Mouse (Mus musculus): ENCODE results near the gene Myh9. TPM values are rescaled to one million over a fixed set of nuclear protein-coding genes. Genes with fewer than 3 reads are reported as not detected.
"Not testable (repeated sequence)": the region's sequence is repeated elsewhere in the genome, so short reads cannot be mapped to it uniquely, and the experiment has no call there.

The Myh9 gene
- total RNA-seq, 2 experiments from 2014 or later = 105 to 198 TPM

GRCm38 (mm10) chr15:77844955-77845635 lies 3.1 kb upstream of the Myh9 start:
- no peak for ATAC-seq (replicated peaks; ENCODE audit: low FRiP score, poor library complexity, severe bottlenecking)

- ATAC-seq (replicated peaks; ENCODE audit: low FRiP score, poor library complexity, severe bottlenecking) = no peak
These were observed 2.1 kb upstream of the Myh9 start for GRCm38 (mm10) chr15:77844048-77844447.

GRCm38 (mm10) chr15:77843494-77844041 lies 1.6 kb upstream of the Myh9 start:
- ATAC-seq (replicated peaks; ENCODE audit: low FRiP score, poor library complexity, severe bottlenecking) = not testable (repeated sequence)

DNA sequence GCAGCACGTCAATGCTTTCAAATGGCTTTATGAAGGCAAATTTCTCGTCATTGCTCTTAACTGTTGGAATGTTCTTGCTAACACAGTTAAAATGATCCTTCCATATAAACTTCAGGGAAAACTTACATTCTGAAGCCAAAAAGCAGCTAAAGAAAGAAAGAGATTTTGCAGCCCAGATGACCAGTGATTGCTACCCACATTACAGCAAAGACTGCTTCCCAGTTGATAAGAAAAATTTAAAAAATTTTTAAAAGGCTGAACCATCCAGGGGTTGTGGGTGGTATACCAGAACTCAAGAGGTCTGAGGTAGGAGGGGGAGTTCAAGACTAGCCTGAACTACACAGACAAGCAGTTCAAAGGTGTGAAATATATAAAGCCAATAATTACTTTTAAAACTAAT lies 1.1 kb upstream of the Myh9 start:
- ATAC-seq (replicated peaks; ENCODE audit: low FRiP score, poor library complexity, severe bottlenecking) = no peak

GRCm38 (mm10) chr15:77841361-77842046 lies 471 bp downstream of the Myh9 start:
- peak; percentile 36 for ATAC-seq (replicated peaks; ENCODE audit: low FRiP score, poor library complexity, severe bottlenecking)

- ATAC-seq (replicated peaks; ENCODE audit: low FRiP score, poor library complexity, severe bottlenecking) = no peak
These were observed 1.3 kb downstream of the Myh9 start for GRCm38 (mm10) chr15:77840450-77841360.

DNA sequence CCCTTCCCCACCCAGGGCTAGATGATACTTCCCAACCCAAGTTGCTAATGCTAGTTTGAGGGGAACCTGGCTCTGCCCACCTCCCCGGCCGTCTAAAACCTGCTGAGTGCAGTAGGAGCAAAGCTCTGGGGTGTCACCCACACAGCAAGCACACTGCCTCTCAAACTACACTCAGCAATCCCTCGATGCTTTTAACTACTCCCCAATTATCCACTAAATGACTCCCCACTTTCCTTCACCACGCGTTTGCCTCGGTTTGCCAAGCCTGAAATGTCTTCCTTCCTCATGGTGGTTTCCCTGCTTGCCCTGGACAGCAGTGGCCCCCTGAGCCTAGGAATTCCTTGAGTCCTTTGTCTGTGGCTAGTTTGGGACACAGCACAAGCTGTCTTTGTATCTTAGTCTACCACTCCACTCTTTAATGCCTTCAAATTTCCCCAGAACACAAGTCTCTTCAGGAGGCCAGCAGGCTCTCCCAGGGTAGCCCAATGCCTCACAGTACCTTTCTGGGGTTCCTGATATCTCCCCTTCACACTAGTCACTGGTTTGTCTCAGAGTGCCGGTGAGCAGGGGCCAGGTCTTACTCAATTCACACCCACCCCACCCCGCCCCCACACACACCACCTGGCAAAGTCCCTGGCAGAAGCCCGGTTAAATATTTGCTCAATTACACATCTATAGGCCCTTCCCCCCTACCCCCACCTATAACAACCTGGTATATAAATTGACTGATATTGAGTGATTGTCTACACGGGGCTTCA lies 2.3 kb downstream of the Myh9 start:
- no peak for ATAC-seq (replicated peaks; ENCODE audit: low FRiP score, poor library complexity, severe bottlenecking)

GRCm38 (mm10) chr15:77838530-77839387 lies 3.2 kb downstream of the Myh9 start:
- ATAC-seq (replicated peaks; ENCODE audit: low FRiP score, poor library complexity, severe bottlenecking) = no peak

DNA sequence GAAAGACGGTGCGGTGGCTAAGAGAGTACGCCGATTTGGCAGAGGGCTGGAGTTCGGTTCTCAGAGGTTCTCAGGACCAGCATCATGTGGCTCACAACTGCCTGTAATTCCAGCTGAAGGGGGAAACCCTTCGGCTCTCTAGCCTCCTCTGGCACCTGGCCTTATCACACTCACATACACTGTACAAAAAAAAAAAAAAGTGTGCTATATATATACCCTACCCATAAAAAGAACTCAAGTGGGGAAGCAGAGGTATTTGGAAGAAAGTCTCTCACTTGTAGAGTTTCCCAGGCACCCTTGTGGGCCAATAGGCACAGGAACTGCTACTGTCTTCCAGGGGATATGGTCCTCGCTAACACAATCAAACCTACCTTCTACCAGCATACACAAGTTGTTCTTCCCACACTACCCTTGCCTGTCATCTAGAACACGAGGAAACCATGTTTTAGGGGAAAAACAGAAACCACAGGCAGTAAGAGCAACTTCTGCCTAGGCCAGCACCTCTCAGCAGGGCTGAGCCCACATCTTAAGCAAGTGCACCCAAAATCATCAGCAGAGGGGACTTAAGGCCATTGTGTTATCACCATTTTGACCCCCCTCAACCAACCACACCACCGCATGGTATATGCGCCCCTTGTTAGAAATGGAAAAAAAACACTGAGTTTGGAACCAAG lies 4.4 kb downstream of the Myh9 start:
- no peak for ATAC-seq (replicated peaks; ENCODE audit: low FRiP score, poor library complexity, severe bottlenecking)

DNA sequence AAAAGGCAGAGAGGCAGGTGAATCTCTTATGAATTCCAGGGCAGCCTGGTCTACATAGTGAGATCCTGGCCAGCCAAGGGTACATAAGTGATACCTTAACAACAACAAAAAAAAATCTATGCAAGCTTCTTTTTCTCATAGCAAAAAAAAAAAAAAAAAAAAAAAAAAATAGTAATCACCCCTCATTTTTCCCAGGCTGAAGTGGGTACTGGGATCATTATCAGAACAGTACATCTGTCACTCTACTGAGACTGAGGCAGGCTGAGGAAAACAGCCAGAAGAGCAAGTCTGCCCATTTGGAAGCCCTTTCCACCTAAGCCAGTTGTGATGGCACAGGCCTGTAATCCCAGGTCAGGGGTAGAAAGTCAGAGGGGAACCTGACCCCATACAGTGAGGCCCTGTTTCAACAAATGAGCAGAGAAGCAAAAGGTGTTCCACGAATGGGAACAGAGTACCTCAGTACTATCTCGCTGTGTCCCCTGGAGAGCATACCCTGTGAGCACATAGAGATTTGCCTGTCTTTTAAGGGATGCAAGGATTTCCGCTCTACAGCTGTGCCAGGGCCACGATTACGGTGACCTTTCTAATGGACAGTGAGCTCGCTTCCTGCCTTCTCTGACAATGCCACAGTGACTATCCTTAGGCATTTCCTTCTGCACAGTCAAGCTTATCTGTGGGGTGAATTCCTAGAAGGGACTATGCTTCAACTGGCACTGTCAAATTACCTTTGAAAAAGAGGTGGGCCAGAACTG lies 5.1 kb downstream of the Myh9 start:
- no peak; the same call in 1 of the 2 replicates for ATAC-seq (replicated peaks; ENCODE audit: low FRiP score, poor library complexity, severe bottlenecking)

DNA sequence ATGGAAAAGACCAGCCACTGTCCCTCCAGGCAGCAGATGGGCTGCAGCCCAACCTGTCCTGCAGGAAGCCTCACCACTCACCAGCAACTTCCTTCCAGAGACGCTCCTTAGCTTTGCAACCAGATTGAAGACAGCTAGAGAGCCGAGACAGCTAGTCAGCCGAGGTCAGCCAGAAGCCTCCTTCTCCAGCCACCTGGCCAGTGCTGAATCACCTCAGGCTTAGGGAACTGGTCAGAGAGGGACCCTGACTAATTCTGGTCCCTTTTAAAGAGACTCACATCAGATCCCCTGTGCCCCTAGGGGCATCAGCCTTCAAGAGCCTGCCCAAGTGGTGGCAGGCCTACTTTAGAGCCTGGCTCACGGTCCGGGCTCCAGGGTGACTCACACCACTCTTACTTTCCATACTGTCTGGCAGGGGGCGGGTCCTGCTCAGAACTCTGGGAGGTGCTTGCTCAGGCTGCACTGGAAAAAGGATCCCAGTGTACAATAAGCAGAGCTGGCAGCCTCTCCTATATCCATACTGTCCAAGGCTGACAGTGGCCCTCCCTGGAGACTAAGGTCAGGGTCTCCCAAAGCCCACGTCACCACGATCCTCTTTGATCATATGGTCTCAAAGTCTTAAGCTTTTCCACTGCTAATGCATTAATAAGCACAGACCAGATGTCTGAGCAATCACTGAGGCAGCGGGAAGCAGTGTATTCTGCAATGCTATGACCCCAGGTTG lies 5.9 kb downstream of the Myh9 start:
- no peak for ATAC-seq (replicated peaks; ENCODE audit: low FRiP score, poor library complexity, severe bottlenecking)

- no peak for ATAC-seq (replicated peaks; ENCODE audit: low FRiP score, poor library complexity, severe bottlenecking)
These were observed 7.4 kb downstream of the Myh9 start for GRCm38 (mm10) chr15:77834336-77835268.

DNA sequence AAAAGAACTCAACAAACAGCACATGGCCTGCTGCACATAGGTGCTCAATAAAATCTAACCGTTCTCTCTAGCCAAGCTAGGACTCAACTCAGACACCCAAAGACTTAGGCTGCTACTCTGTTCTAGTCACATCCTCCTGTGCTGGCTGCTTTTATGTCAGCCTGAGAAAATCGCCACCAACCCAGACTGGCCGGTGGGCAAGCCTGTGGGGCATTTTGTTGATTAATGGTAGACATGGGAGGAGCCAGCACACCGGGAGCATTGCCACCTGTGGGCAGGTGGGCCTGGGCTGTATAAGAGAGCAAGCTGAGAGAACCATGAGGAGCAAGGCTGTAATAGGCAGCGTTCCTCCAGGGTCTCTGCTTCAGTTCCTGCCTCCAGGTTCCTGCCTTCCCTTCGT lies 8.2 kb downstream of the Myh9 start:
- no peak for ATAC-seq (replicated peaks; ENCODE audit: low FRiP score, poor library complexity, severe bottlenecking)

DNA sequence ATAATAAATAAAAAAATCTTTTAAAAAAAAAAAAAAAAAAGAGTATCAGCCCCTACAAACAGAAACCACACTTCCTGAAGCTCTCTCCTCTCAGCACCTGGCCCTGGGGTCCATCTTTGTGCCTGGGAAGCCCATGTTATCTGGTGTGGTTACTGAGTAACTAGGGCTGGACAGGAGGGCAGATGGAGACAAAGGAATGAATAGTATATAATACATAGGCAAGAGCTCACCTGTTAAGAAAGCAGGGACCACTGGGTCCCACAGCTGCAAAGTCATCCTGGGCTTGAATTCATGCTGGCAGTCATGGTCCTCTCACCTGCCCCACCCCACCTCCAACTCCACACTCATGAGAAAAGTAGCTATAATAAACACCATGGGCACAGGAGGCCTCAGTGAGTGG lies 8.9 kb downstream of the Myh9 start:
- ATAC-seq (replicated peaks; ENCODE audit: low FRiP score, poor library complexity, severe bottlenecking) = no peak

DNA sequence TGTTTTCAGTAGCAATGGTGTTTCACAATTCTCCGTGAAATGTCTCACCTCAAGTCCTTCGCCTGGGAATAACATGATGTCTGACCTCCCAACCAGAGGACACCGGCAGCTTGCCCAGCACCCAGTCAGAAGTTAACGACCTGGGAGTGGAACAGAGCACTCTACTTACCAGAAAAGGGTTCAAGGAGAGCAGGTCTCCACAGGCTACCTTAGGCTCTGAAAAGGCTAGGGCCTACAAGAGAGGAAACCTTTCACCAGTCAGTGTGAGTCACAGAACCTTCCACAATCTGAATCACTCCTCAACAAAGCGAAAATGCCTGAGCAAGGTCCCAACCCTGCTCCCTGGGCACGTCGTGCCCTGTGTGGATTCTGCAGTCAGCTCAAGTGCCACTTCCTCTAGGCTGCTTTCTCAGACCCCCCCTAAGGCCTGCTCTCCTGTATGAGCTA lies 9.5 kb downstream of the Myh9 start:
- no peak for ATAC-seq (replicated peaks; ENCODE audit: low FRiP score, poor library complexity, severe bottlenecking)
